Mouse (Mus musculus) erythroblast, adult 5-6 weeks (primary cell): Measurements from ENCODE around the gene Selenos. TPM values are rescaled to one million over a fixed set of nuclear protein-coding genes. Genes with fewer than 3 reads are reported as not detected.

ENCODE experiments used
- ATAC-seq: replicated peaks from 2 replicates; pipeline ENCODE4 v1.8.0; 2016; ENCODE audit warnings: moderate number of reproducible peaks, mild to moderate bottlenecking, moderate TSS enrichment, inconsistent platforms; ENCODE audit not compliant: poor library complexity, low FRiP score, severe bottlenecking
- total RNA-seq, 2 experiments: library from RNA; stranded (forward) in 1 of 2; stranded (reverse) in 1 of 2; fragments of 150-400 nt in 1 of 2; fragments of 200-764, 138-1000 nt in 1 of 2; gene quantifications; 2 replicates each; pipeline versions ENCODE4 v1.2.3 to v1.2.4; 2015 to 2017; ENCODE audit warnings: low replicate concordance in 2 of 2

Gene Selenos
- total RNA-seq, 2 experiments from 2014 or later = 14.8 to 27.7 TPM

GRCm38 (mm10) chr7:66113561-66113960 is 34.1 kb downstream of the Selenos start:
- no peak for ATAC-seq

- ATAC-seq = no peak
Measured at GRCm38 (mm10) chr7:66115821-66116343, 36.4 kb downstream of the Selenos start.

DNA sequence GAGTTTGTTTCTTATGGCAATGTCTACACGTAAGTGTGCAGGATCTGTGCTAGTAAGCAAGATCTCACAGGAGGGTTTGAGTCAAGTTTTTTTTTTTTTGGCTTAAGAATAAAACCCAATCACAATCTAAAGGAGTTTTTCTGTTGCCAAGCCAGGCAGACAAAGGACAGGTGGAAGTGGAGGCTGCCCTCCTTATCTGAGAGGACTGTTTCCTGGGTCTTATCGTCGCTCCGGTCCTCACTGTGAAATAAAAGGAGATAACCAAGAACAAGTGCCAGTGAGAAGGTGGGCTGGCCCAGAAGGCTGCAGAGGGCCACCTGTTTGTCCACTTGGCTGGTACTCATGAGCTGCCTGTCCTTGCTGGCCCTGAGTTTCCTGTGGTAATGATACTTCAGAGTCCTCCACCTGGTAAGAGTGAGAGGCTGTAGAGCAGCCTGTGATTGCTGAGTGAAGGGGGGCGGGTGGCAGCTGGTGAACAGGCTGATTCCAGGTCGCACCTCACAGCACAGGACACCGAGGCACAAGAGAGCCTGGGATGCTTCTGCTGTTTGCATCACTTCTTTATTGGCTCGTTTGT is 37.5 kb downstream of the Selenos start:
- no peak for ATAC-seq

GRCm38 (mm10) chr7:66118046-66118445 is 38.6 kb downstream of the Selenos start:
- ATAC-seq = no peak

DNA sequence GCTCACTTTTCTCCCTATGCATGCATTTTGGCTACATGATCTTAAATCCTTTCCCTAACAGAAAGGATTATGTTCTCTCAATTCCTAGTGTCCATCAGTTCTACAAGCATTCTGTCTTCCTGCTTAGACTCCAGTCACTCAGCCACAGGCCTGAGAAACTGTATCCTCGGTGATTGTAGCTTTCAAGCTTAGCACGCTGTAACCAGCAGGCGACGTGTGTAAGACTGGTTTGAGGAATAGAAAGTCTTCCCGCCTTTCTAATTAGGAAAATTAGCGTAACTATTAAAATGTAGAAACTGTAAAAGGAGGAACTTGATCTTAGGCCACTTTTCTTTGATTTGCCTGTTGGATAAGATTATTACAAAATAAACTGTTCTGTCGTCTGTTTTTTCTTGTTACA is 39.3 kb downstream of the Selenos start:
- ATAC-seq = no peak

GRCm38 (mm10) chr7:66120139-66120538 is 40.7 kb downstream of the Selenos start:
- ATAC-seq = no peak

- no peak for ATAC-seq
Measured at GRCm38 (mm10) chr7:66120702-66121396, 41.4 kb downstream of the Selenos start.

DNA sequence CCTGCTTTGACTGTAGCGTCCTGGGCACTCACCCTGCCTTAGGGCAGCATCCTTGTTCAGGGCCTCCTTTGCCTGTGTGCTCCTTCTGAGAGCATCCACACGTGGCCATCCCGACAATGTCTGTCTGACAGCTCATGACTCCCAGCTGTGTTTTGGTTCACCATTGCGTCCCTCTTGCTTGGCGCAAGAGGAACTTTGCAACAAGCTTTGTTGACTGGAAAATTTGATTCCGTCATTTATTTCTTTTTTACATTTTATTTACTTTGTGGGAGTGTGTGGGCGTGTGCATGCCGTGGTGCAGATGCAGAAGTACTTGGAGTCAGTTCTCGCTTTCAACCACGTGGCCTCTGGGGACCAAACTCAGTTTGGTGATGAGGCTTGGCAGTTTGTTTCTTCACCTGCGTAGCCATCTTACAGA is 45.1 kb downstream of the Selenos start:
- ATAC-seq = no peak

DNA sequence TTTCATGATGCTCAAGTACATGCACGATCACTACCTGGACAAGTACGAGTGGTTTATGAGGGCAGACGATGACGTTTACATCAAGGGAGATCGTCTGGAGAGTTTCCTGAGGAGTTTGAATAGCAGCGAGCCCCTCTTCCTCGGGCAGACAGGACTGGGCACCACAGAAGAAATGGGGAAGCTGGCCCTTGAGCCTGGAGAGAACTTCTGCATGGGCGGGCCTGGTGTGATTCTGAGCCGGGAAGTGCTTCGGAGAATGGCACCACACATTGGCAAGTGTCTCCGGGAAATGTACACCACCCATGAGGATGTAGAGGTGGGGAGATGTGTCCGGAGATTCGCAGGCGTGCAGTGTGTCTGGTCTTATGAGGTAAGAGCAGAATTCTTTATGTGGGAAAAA is 45.9 kb downstream of the Selenos start:
- no peak for ATAC-seq

DNA sequence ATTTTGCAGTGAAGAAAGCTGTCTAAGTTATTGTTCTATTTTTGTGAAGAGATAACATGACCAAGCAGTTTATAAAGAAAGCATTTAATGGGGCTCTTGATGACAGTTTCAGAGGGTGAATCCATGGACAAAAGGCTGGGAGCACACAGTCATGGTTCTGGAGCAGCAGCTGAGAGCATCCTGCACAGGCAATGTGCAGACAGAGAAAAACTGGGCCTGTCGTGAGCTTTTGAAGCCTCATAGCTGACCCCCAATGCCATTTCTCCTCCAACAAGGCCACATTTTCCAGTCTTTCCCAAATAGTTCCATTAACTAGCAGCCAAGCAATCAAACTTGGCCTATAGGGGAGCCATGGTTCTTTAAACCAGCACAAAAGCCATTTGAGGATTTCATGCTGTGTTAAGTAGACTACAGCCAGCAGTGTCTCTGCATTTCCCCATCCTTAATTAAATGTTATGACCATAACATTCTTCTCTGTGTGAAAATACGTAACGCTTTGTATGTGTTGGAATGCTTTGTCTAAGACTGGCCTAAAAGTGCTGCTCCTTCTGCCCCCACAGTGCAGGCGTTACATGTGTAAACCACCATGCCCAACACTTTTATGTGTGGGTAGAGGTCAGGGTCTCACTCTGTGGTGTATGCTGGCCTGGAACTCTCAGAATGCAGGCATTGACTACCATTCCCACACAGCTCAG is 48.6 kb downstream of the Selenos start:
- no peak for ATAC-seq

GRCm38 (mm10) chr7:66128857-66129256 is 49.4 kb downstream of the Selenos start:
- no peak for ATAC-seq

- ATAC-seq = no peak
Measured at GRCm38 (mm10) chr7:66130296-66130695, 50.8 kb downstream of the Selenos start.

DNA sequence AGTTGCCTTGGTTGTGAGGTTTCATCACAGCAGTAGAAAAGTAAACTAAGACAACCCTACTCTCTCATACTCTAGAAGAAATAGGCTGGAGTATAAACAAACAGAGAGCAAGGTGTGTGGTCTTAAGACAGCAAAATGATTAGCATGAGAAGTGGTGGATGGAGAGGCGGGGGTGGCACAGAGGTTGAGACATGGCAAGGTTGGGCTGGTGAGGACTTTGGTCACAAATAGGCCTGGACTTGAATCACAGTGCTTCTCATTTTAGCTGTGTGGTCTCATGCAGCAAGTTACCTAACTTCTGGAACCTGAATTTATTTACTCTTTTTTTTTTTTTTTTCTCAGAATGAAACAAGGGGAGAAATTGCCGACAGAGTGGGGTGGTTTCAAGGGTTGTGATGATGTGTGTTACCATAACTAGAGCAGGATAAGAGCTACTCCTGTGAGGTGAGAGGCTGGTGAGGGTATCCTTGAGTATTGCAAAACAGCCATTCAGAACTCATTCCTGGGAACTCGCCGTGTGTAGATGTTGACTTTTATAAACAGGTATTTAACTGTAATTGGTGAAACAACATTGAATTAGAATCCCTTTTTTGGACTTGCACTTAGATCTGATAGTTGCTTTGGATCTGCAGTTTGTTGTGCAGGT is 52.5 kb downstream of the Selenos start:
- ATAC-seq = no peak

DNA sequence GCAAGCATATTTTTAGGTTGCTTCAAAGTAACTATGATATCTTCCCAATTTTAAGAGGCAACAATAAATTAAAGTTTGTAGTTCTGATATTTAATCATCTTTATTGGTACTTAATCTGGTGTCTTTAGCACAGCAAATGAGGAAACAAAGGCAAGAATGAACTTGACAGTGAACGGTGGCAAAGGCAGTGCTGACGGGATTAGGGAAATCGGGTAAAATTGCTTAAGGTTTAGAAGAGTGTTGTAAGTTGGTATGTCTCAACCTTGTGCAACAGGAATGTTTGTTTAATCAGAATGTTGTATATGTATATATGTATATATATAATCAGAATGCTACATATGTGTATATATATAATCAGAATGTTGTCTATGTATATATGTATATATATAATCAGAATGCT is 54.7 kb downstream of the Selenos start:
- ATAC-seq = no peak

- ATAC-seq = no peak
Measured at GRCm38 (mm10) chr7:66135644-66136043, 56.2 kb downstream of the Selenos start.

- ATAC-seq = no peak
Measured at GRCm38 (mm10) chr7:66136187-66136586, 56.7 kb downstream of the Selenos start.

- no peak for ATAC-seq
Measured at GRCm38 (mm10) chr7:66137309-66137708, 57.9 kb downstream of the Selenos start.

GRCm38 (mm10) chr7:66138301-66138700 is 58.9 kb downstream of the Selenos start:
- ATAC-seq = no peak

- no peak for ATAC-seq
Measured at GRCm38 (mm10) chr7:66138878-66139277, 59.4 kb downstream of the Selenos start.
